Mouse (Mus musculus): ENCODE results near the gene Fundc1. TPM values are rescaled to one million over a fixed set of nuclear protein-coding genes. Genes with fewer than 3 reads are reported as not detected.

Fundc1 gene
- polyA plus RNA-seq, 1 experiment: 8.1 TPM

- H3K27me3 ChIP-seq (ENCODE audit: control insufficient read depth, insufficient read depth, low read length): no peaks in the 10 kb centered on the region
- no peak overlapping the region for H3K27ac ChIP-seq (ENCODE audit: control insufficient read depth, insufficient read depth, low read length)
- TF ChIP-seq CTCF (IDR thresholded peaks at IDR 0.05; ENCODE audit: borderline replicate concordance, control insufficient read depth, extremely low read depth, insufficient read depth, low read length, poor library complexity) (no peak), POLR2A (IDR thresholded peaks at IDR 0.05; ENCODE audit: control insufficient read depth, extremely low read depth, insufficient read depth, low read length, poor library complexity) (no peak)
- WGBS: 27% methylated on average over 3 of the region's 3 CpGs
- H3K4me1 ChIP-seq (replicated peaks; ENCODE audit: control insufficient read depth, insufficient read depth, low read length): no peaks in the 10 kb centered on the region
- H3K4me3 ChIP-seq (ENCODE audit: control insufficient read depth, insufficient read depth, low read length): no peak overlapping the region
- no peak for DNase-seq
- no peaks in the 10 kb centered on the region for H3K36me3 ChIP-seq (ENCODE audit: control insufficient read depth, insufficient read depth, low read length)
Measured at GRCm38 (mm10) chrX:17514012-17514411, 58.1 kb downstream of the Fundc1 start.

DNA sequence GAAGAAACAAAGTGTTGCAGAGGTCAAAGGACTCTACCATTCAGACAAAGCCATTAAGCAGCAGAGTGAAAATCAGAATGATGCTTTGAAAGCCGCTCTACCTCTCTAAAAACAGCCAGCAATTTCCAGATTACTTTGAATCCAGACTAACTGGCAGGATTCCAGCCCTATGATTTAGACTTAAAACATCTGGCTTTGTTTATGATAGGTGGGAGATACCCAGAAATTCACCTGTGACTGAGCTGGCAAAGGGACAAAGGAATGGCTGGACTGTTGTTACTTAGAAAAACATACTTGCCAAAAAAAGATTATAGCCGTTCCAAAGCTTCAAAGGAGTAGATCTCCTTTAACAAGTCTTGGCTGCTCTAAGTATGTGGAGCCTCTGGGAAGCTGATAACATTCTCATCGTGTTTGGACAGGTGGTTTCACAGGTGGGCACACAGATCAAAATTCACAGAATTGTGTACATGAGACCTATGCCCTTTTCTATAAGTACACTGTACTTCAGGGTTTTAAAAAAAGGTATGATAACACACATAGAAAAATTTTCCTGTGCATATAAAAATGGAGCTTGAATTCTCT is 60.0 kb downstream of the Fundc1 start:
- TF ChIP-seq CTCF (IDR thresholded peaks at IDR 0.05; ENCODE audit: borderline replicate concordance, control insufficient read depth, extremely low read depth, insufficient read depth, low read length, poor library complexity) (no peak), POLR2A (IDR thresholded peaks at IDR 0.05; ENCODE audit: control insufficient read depth, extremely low read depth, insufficient read depth, low read length, poor library complexity) (no peak)
- Histone ChIP-seq H3K27ac (ENCODE audit: control insufficient read depth, insufficient read depth, low read length) (no peak overlapping the region), H3K4me1 (replicated peaks; ENCODE audit: control insufficient read depth, insufficient read depth, low read length) (no peaks in the 10 kb centered on the region), H3K4me3 (ENCODE audit: control insufficient read depth, insufficient read depth, low read length) (no peak overlapping the region), H3K36me3 (ENCODE audit: control insufficient read depth, insufficient read depth, low read length) (no peaks in the 10 kb centered on the region), H3K27me3 (ENCODE audit: control insufficient read depth, insufficient read depth, low read length) (no peaks in the 10 kb centered on the region)
- 88% methylated on average over 3 of the region's 3 CpGs for WGBS
- no peak for DNase-seq

Data from thymus, adult 2 months (tissue).